Mouse (Mus musculus) CH12.LX (cell line): ENCODE data around the gene Dad1. TPM values are rescaled to one million over a fixed set of nuclear protein-coding genes. Genes with fewer than 3 reads are reported as not detected.

Source experiments
- DNase-seq: peaks from one replicate; pipeline ENCODE4 v3.0.0-alpha.2; 2013; ENCODE audit errors: extremely low read depth
- H3K27ac ChIP-seq: 2 replicates; pipeline ENCODE4 v1.5.1; 2012; ENCODE audit warnings: low read depth, mild to moderate bottlenecking, control low read depth, moderate library complexity; ENCODE audit not compliant: insufficient read depth
- H3K27me3 ChIP-seq: replicated peaks from 2 replicates; pipeline ENCODE3; 2012; ENCODE audit warnings: inconsistent platforms
- H3K36me3 ChIP-seq, 2 experiments: replicated peaks in 1 of 2; 2 replicates each; pipeline versions ENCODE3 to v1.6.1; 2012; ENCODE audit warnings: inconsistent platforms in 1 of 2, low read length in 1 of 2, mild to moderate bottlenecking in 1 of 2, mixed read lengths in 1 of 2, moderate library complexity in 1 of 2; ENCODE audit not compliant: control insufficient read depth in 1 of 2, insufficient read depth in 1 of 2
- H3K4me1 ChIP-seq, 2 experiments: 2 replicates each; pipeline ENCODE4 v1.6.1; 2012; ENCODE audit warnings: inconsistent platforms in 1 of 2, moderate library complexity in 1 of 2; ENCODE audit not compliant: insufficient read depth in 2 of 2, control insufficient read depth in 1 of 2
- H3K4me2 ChIP-seq: 2 replicates; pipeline ENCODE4 v1.6.1; 2012; ENCODE audit warnings: low read depth, mild to moderate bottlenecking, control low read depth; ENCODE audit not compliant: poor library complexity, insufficient read depth, severe bottlenecking
- H3K4me3 ChIP-seq, 3 experiments: fragments of 150-350 bp in 1 of 3; sonication (generic) in 1 of 3; replicated peaks in 1 of 3; 2 replicates each; pipeline versions ENCODE3 to v1.5.1; 2011 to 2012; ENCODE audit warnings: low read depth in 2 of 3, low read length in 2 of 3, mild to moderate bottlenecking in 2 of 3, moderate library complexity in 2 of 3, control low read depth in 1 of 3, improper control_type of control experiment in 1 of 3, inconsistent platforms in 1 of 3, mixed read lengths in 1 of 3; ENCODE audit not compliant: poor library complexity in 1 of 3
- H3K79me2 ChIP-seq: replicated peaks from 2 replicates; pipeline ENCODE4 v1.6.1; 2012; ENCODE audit warnings: mild to moderate bottlenecking, moderate library complexity; ENCODE audit not compliant: control insufficient read depth, poor library complexity, insufficient read depth, severe bottlenecking; ENCODE audit errors: extremely low read depth
- H3K9ac ChIP-seq: 2 replicates; pipeline ENCODE4 v1.6.1; 2012; ENCODE audit warnings: low read depth, mild to moderate bottlenecking, control low read depth, moderate library complexity; ENCODE audit not compliant: insufficient read depth
- H3K9me3 ChIP-seq: replicated peaks from 2 replicates; pipeline ENCODE3; 2012; ENCODE audit warnings: low read length, inconsistent platforms, mixed read lengths
- E2F4 ChIP-seq: IDR thresholded peaks from 2 replicates; pipeline ENCODE4 v1.6.1; 2011; ENCODE audit warnings: low read depth, low read length, improper control_type of control experiment; ENCODE audit not compliant: insufficient replicate concordance
- ETS1 ChIP-seq: conservative IDR thresholded peaks from 2 replicates; pipeline ENCODE4 v1.6.1; 2012; ENCODE audit warnings: low read depth, mild to moderate bottlenecking, inconsistent platforms, low read length, improper control_type of control experiment, moderate library complexity
- HCFC1 ChIP-seq: IDR thresholded peaks from 2 replicates; pipeline ENCODE4 v1.6.1; 2012; ENCODE audit warnings: low read depth, mild to moderate bottlenecking, inconsistent platforms, low read length, improper control_type of control experiment
- JUN ChIP-seq: IDR thresholded peaks from 2 replicates; pipeline ENCODE4 v1.6.1; 2011; ENCODE audit warnings: low read depth, mild to moderate bottlenecking, low read length, improper control_type of control experiment, moderate library complexity; ENCODE audit not compliant: insufficient read depth
- MAX ChIP-seq: IDR thresholded peaks from 2 replicates; pipeline ENCODE4 v1.6.1; 2011; ENCODE audit warnings: low read length, improper control_type of control experiment
- MAZ ChIP-seq: IDR thresholded peaks from 2 replicates; pipeline ENCODE4 v1.6.1; 2012; ENCODE audit warnings: low read depth, mild to moderate bottlenecking, inconsistent platforms, low read length, improper control_type of control experiment, moderate library complexity
- MYC ChIP-seq: IDR thresholded peaks from 2 replicates; pipeline ENCODE4 v1.6.1; 2011; ENCODE audit warnings: low read depth, mild to moderate bottlenecking, improper control_type of control experiment, low read length
- NELFE ChIP-seq: IDR thresholded peaks from 2 replicates; pipeline ENCODE4 v1.6.1; 2011; ENCODE audit warnings: low read depth, low read length, improper control_type of control experiment
- POLR2A ChIP-seq: IDR thresholded peaks from 2 replicates; pipeline ENCODE4 v1.6.1; 2011; ENCODE audit warnings: low read depth, mild to moderate bottlenecking, improper control_type of control experiment, low read length
- POLR2AphosphoS2 ChIP-seq: IDR thresholded peaks from 2 replicates; pipeline ENCODE4 v1.6.1; 2011; ENCODE audit warnings: low read depth, low read length, improper control_type of control experiment
- RAD21 ChIP-seq: IDR thresholded peaks from 2 replicates; pipeline ENCODE4 v1.6.1; 2011; ENCODE audit warnings: low read depth, mild to moderate bottlenecking, low read length, improper control_type of control experiment, moderate library complexity
- SIN3A ChIP-seq: IDR thresholded peaks from 2 replicates; pipeline ENCODE4 v1.6.1; 2012; ENCODE audit warnings: low read length, improper control_type of control experiment, inconsistent platforms
- SMC3 ChIP-seq: IDR thresholded peaks from 2 replicates; pipeline ENCODE4 v1.6.1; 2011; ENCODE audit warnings: low read depth, low read length, improper control_type of control experiment
- USF2 ChIP-seq: conservative IDR thresholded peaks from 2 replicates; pipeline ENCODE4 v1.6.1; 2011; ENCODE audit warnings: low read depth, low read length, improper control_type of control experiment
- ZC3H11A ChIP-seq: IDR thresholded peaks from 2 replicates; pipeline ENCODE4 v1.6.1; 2012; ENCODE audit warnings: low read depth, mild to moderate bottlenecking, inconsistent platforms, low read length, improper control_type of control experiment
- ZMIZ1 ChIP-seq: IDR thresholded peaks from 2 replicates; pipeline ENCODE4 v1.6.1; 2012; ENCODE audit warnings: low read depth, mild to moderate bottlenecking, inconsistent platforms, low read length, improper control_type of control experiment
- ZNF384 ChIP-seq: IDR thresholded peaks from 2 replicates; pipeline ENCODE4 v1.6.1; 2012; ENCODE audit warnings: low read depth, low read length, improper control_type of control experiment, inconsistent platforms
- dilution Hi-C: fragments of 300-500 bp; cut with MboI; formaldehyde crosslinking; loops from 2 replicates; pipeline ENCODE4 v1.14.3; 2020; ENCODE audit warnings: low sequenced_read_pairs; ENCODE audit not compliant: extremely low pct_unique_long_range_greater_than_20kb, extremely low pct_ligation_motif_present
- in situ Hi-C: fragments of 300-500 bp; cut with MboI; formaldehyde crosslinking; loops from 3 replicates; pipeline ENCODE4 v1.14.3; 2019; ENCODE audit warnings: low sequenced_read_pairs, low pct_ligation_motif_present, low pct_unique_long_range_greater_than_20kb, mixed read lengths
- polyA plus RNA-seq: library from polyadenylated mRNA; unstranded; fragments of >175 nt; gene quantifications from 2 replicates; pipeline ENCODE4 v1.2.1, GENCODE M21; 2012; ENCODE audit warnings: low read depth; ENCODE audit not compliant: insufficient read length
- total RNA-seq, 2 experiments: library from RNA; depleted of rRNA; stranded (reverse); fragments of 300-350 nt in 1 of 2; fragments of >200 nt in 1 of 2; gene quantifications; 2 replicates each; pipeline ENCODE4 v1.2.3; 2012 to 2014

The Dad1 gene
- total and polyA plus RNA-seq, 3 experiments: 161 to 287 (median 279) TPM

- Histone ChIP-seq H3K4me1 (no peaks in the 10 kb centered on the region), H3K36me3 (no peaks in the 10 kb centered on the region), H3K79me2 (no peaks in the 10 kb centered on the region), H3K4me3 (no peak overlapping the region), H3K9me3 (no peaks in the 10 kb centered on the region), H3K27ac (no peak overlapping the region), H3K27me3 (peaks cover 1% of the 10 kb centered on the region), H3K4me2 (no peak overlapping the region), H3K9ac (no peak overlapping the region)
- TF ChIP-seq ZNF384 (no peak), ETS1 (no peak), SIN3A (no peak), MAX (no peak)
- in situ Hi-C loops: no loop called here
- dilution Hi-C loops: no loop called here
- DNase-seq: no peak
These were observed 62.9 kb downstream of the Dad1 start for GRCm38 (mm10) chr14:54191026-54191390.

- H3K4me1 ChIP-seq: no peaks in the 10 kb centered on the region
- in situ Hi-C loops: no loop called here
- no peak overlapping the region for H3K27ac ChIP-seq
- no peak for DNase-seq
- H3K36me3 ChIP-seq: no peaks in the 10 kb centered on the region
- no peaks in the 10 kb centered on the region for H3K9me3 ChIP-seq
- no peak overlapping the region for H3K4me3 ChIP-seq
- dilution Hi-C loops: no loop called here
- H3K79me2 ChIP-seq: no peaks in the 10 kb centered on the region
- H3K9ac ChIP-seq: no peak overlapping the region
- H3K4me2 ChIP-seq: no peak overlapping the region
- TF ChIP-seq SMC3: no peak
- no peak for TF ChIP-seq RAD21
- peaks cover 4% of the 10 kb centered on the region for H3K27me3 ChIP-seq
These were observed 63.4 kb downstream of the Dad1 start for GRCm38 (mm10) chr14:54190305-54191025.

GRCm38 (mm10) chr14:54189255-54189654 is 64.6 kb downstream of the Dad1 start:
- no peaks in the 10 kb centered on the region for H3K4me1 ChIP-seq
- TF ChIP-seq USF2 (no peak), ZC3H11A (no peak), HCFC1 (no peak), ZNF384 (no peak), E2F4 (no peak), POLR2AphosphoS2 (no peak), MYC (no peak), NELFE (no peak), JUN (no peak), POLR2A (no peak), ZMIZ1 (no peak), MAZ (no peak)
- H3K27me3 ChIP-seq: peaks cover 4% of the 10 kb centered on the region
- H3K4me3 ChIP-seq: no peak overlapping the region
- H3K9me3 ChIP-seq: no peaks in the 10 kb centered on the region
- no peak overlapping the region for H3K27ac ChIP-seq
- no peak for DNase-seq
- dilution Hi-C loops (no loop called here), in situ Hi-C loops (no loop called here)
- H3K79me2 ChIP-seq: no peaks in the 10 kb centered on the region
- H3K4me2 ChIP-seq: no peak overlapping the region
- no peak overlapping the region for H3K9ac ChIP-seq
- H3K36me3 ChIP-seq: no peaks in the 10 kb centered on the region
